Mouse (Mus musculus): ENCODE results near the gene Zic2. TPM values are rescaled to one million over a fixed set of nuclear protein-coding genes. Genes with fewer than 3 reads are reported as not detected.

Gene Zic2
- total RNA-seq, 1 experiment from 2014 or later: not detected

GRCm38 (mm10) chr14:122489686-122490414, 14.6 kb downstream of the Zic2 start:
- ATAC-seq (replicated peaks; ENCODE audit: low read depth, poor library complexity, severe bottlenecking): no peak

DNA sequence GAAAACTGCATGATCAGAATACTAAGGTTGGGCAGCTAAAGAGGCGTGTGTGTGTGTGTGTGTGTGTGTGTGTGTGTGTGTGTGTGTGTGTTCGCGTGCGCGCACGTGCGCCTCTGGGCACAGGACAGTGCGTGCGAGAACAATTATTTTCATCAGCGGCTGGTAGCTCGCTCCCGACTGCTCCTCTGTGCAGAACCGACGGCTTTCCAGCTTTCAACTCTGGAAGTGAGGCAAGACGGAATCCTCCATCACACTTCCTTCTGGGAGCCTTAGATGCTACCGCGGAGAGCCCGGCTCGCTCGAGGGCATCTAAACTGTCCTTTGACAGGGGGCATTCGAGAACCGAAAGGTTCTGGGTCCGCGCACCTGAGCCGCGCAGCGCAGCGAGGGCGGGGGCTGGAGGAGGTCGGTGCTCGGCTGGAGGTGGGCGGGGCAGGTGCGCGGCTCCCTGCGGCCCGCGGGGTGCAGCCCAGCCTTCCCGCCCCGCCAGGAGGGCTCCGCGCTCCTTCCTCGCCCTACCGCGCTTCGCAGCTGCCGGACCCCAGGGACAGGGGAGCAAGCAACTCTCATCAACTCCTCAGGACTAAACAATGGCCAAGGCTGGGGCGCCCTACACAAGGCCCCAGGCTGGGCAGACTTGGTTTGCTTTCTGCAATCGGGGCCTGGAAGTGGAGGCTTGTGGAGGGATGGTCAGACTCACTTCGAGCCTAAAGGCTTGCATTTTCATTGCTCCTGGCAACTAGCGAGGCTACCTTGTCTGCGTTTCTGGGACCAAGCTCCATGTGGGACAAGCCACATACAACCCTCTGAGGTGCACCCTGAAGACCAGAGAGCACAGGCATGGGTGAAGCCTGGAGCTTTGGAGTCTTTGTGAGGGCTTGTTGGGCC, 15.4 kb downstream of the Zic2 start, which contains the start of gene Gm10837:
Gene Gm10837 (plus strand): TSS at position 146 of the 888 bp plus-strand sequence.
- ATAC-seq (replicated peaks; ENCODE audit: low read depth, poor library complexity, severe bottlenecking): peak; percentile 19

DNA sequence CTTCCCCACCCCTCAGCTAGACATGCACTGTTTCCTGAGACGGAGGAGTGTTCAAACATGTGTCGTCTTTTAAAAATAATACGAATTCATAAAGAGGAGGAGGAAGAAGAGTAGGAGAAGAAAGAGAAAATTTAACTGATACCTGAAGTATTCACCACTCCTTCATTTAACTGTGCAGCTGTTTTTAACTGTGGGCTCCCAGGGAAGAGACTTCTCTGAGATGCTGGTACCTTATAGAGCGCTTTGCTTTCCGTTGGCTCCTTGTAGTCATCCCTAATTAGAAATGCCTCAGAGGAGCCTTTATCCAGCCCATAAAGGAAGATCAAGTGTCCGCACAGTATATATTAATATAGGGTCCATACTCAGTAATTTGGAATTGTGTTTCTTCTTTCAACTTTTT, 16.3 kb downstream of the Zic2 start:
- no peak for ATAC-seq (replicated peaks; ENCODE audit: low read depth, poor library complexity, severe bottlenecking)

GRCm38 (mm10) chr14:122492015-122492414, 16.8 kb downstream of the Zic2 start:
- no peak for ATAC-seq (replicated peaks; ENCODE audit: low read depth, poor library complexity, severe bottlenecking)

DNA sequence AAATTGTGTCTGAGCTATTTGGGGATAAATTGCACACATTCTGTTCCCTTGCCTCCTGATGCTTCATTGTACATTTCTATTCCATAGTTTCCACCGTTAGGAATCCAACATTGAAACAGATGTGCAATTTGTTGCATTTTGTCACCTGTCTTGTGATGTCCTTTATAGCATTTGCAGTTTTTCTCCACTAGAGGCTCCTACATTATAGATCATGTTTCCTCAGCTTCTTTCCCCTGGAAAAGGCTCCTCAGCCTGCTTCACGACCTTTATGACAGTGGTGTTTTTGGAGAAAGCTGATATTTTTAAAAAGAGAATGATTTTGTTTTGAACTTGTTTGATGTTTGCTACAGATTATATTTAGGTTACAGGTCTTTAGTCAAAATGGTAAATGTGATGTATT, 33.8 kb downstream of the Zic2 start:
- peak; percentile 47; the same call in 1 of the 2 replicates for ATAC-seq (replicated peaks; ENCODE audit: low read depth, poor library complexity, severe bottlenecking)

GRCm38 (mm10) chr14:122511519-122511918, 36.3 kb downstream of the Zic2 start:
- ATAC-seq (replicated peaks; ENCODE audit: low read depth, poor library complexity, severe bottlenecking): no peak

DNA sequence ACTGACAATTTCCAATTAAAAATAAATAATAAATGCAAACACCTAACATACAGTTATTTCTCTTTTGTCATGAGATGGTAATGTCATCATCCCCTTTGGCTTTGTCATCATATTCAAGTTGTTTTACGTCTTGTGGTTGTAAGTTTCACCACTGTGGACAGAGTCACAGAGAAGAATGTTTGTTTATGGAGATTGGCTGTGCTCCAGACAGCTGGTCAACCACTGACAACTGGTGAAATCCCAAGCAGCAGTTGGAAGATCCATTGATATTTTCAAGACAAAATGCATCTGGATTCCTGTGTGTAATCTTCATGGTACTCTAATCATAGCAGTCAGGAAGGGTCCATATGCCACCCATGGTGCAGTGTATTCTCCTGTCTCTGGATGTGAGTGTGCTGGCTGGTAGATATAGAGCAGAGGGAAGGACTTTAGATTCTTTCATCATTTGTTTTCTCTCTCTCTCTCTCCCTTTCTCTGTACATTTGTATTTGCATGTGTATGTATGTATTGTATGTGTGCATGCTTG, 38.3 kb downstream of the Zic2 start:
- ATAC-seq (replicated peaks; ENCODE audit: low read depth, poor library complexity, severe bottlenecking): no peak

DNA sequence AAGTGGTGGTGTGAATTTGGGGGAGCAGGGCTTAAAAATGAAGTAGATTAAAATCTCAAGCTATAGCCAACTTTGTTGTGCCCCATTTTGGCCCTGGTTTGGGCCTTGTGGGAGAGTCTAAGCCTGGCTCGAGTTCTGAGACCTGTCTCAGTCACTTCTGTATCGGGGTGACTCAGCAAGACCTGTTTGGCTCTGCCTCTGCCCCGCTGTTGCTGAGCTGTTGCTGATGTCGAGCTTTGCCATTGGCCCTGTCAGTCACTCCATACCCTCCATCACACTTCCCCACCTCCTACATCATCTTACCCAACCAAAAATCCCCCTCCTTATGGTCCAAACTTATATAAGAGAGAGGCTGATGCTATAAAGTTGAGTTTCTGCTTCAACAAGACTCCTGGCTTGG, 53.2 kb downstream of the Zic2 start:
- ATAC-seq (replicated peaks; ENCODE audit: low read depth, poor library complexity, severe bottlenecking): no peak

Other genes with a start within 250 kb of the Zic2 start
- not detected in 2 replicates for gene Gm5089, start 24.3 kb upstream of the Zic2 start, total RNA-seq (2017)
- not detected in 2 replicates for gene Zic5, start 9.8 kb upstream of the Zic2 start, total RNA-seq (2017)
- gene Gm10837, start 15.2 kb downstream of the Zic2 start, total RNA-seq (2017): not detected in 2 replicates
- 52.9 and 118 TPM in 2 replicates for gene Pcca, start 58.9 kb downstream of the Zic2 start, total RNA-seq (2017)